Mouse (Mus musculus): Measurements from ENCODE around the gene Kdm2b. TPM values are rescaled to one million over a fixed set of nuclear protein-coding genes. Genes with fewer than 3 reads are reported as not detected.

The Kdm2b gene
- polyA plus RNA-seq, 1 experiment = 10.1 TPM

DNA sequence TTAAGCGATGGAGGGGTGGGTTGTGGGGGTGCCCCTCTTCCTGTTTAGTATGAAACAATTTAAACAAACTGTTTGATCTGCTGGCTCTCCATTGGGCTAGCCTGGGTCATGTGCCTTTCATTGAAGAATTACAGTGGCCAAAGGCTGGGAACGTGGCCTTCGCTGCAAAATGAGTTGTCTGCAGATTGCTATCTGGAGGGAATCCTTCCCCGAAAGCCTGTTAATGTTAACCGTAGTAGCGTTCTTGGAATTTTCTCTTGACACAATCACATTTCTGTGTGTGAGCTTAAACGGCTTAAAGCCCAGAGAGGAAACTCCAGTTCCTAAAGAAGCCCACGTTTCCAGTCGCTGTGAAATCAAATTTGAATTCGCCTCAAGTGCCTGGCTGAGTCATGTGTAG is 156.6 kb downstream of the Kdm2b start:
- H3K36me3 ChIP-seq (ENCODE audit: control insufficient read depth, insufficient read depth) = no peaks in the 10 kb centered on the region
- no peaks in the 10 kb centered on the region for H3K79me2 ChIP-seq (ENCODE audit: control insufficient read depth, insufficient read depth)
- TF ChIP-seq USF1 (IDR thresholded peaks at IDR 0.05; ENCODE audit: low read depth) (no peak), MYOG (IDR thresholded peaks at IDR 0.05; ENCODE audit: control insufficient read depth in 1 of 3, insufficient read depth in 1 of 3, insufficient read length in 2 of 3, low read depth in 2 of 3) (no peak), TCF3 (IDR thresholded peaks at IDR 0.05; ENCODE audit: insufficient read length, low read depth) (no peak), CEBPB (IDR thresholded peaks at IDR 0.05; ENCODE audit: insufficient read depth, poor library complexity, severe bottlenecking) (no peak), REST (IDR thresholded peaks at IDR 0.05; ENCODE audit: insufficient read depth, insufficient read length) (no peak), SRF (IDR thresholded peaks at IDR 0.05; ENCODE audit: control insufficient read depth, insufficient read length, low read depth) (no peak), E2F4 (IDR thresholded peaks at IDR 0.05; ENCODE audit: insufficient read depth) (no peak), MYOD1 (IDR thresholded peaks at IDR 0.05; ENCODE audit: control insufficient read depth in 1 of 3, insufficient read length in 2 of 3, low read depth in 2 of 3) (no peak), TCF12 (IDR thresholded peaks at IDR 0.05; ENCODE audit: insufficient read depth, poor library complexity, severe bottlenecking) (no peak), POLR2A (IDR thresholded peaks at IDR 0.05; ENCODE audit: insufficient read length, low read depth) (no peak), MAX (IDR thresholded peaks at IDR 0.05; ENCODE audit: low read depth) (no peak), POLR2AphosphoS2 (IDR thresholded peaks at IDR 0.05; ENCODE audit: insufficient read length, low read depth) (no peak)
- no peaks in the 10 kb centered on the region for H3K27me3 ChIP-seq (ENCODE audit: control insufficient read depth, insufficient read depth, insufficient read length)
- no peak overlapping the region for H3K4me2 ChIP-seq (ENCODE audit: low read depth)
- H3K4me3 ChIP-seq = no peak overlapping the region
- no peak overlapping the region for H3ac ChIP-seq (ENCODE audit: control insufficient read depth, insufficient read length)

GRCm38 (mm10) chr5:122832536-122832935 is 157.1 kb downstream of the Kdm2b start:
- H3K79me2 ChIP-seq (ENCODE audit: control insufficient read depth, insufficient read depth) = no peaks in the 10 kb centered on the region
- TF ChIP-seq TCF3 (IDR thresholded peaks at IDR 0.05; ENCODE audit: insufficient read length, low read depth) (no peak), MYOD1 (IDR thresholded peaks at IDR 0.05; ENCODE audit: control insufficient read depth in 1 of 3, insufficient read length in 2 of 3, low read depth in 2 of 3) (no peak), POLR2A (IDR thresholded peaks at IDR 0.05; ENCODE audit: insufficient read length, low read depth) (no peak), TCF12 (IDR thresholded peaks at IDR 0.05; ENCODE audit: insufficient read depth, poor library complexity, severe bottlenecking) (no peak), SRF (IDR thresholded peaks at IDR 0.05; ENCODE audit: control insufficient read depth, insufficient read length, low read depth) (no peak), MYOG (IDR thresholded peaks at IDR 0.05; ENCODE audit: control insufficient read depth in 1 of 3, insufficient read depth in 1 of 3, insufficient read length in 2 of 3, low read depth in 2 of 3) (no peak), CEBPB (IDR thresholded peaks at IDR 0.05; ENCODE audit: insufficient read depth, poor library complexity, severe bottlenecking) (no peak), POLR2AphosphoS2 (IDR thresholded peaks at IDR 0.05; ENCODE audit: insufficient read length, low read depth) (no peak), USF1 (IDR thresholded peaks at IDR 0.05; ENCODE audit: low read depth) (no peak), REST (IDR thresholded peaks at IDR 0.05; ENCODE audit: insufficient read depth, insufficient read length) (no peak), MAX (IDR thresholded peaks at IDR 0.05; ENCODE audit: low read depth) (no peak), E2F4 (IDR thresholded peaks at IDR 0.05; ENCODE audit: insufficient read depth) (no peak)
- no peak overlapping the region for H3K4me3 ChIP-seq
- H3K36me3 ChIP-seq (ENCODE audit: control insufficient read depth, insufficient read depth) = no peaks in the 10 kb centered on the region
- no peak overlapping the region for H3ac ChIP-seq (ENCODE audit: control insufficient read depth, insufficient read length)
- H3K27me3 ChIP-seq (ENCODE audit: control insufficient read depth, insufficient read depth, insufficient read length) = no peaks in the 10 kb centered on the region
- H3K4me2 ChIP-seq (ENCODE audit: low read depth) = no peak overlapping the region

GRCm38 (mm10) chr5:122825099-122825498 is 164.5 kb downstream of the Kdm2b start:
- TF ChIP-seq POLR2A (IDR thresholded peaks at IDR 0.05; ENCODE audit: insufficient read length, low read depth) (no peak), POLR2AphosphoS2 (IDR thresholded peaks at IDR 0.05; ENCODE audit: insufficient read length, low read depth) (no peak), MYOD1 (IDR thresholded peaks at IDR 0.05; ENCODE audit: control insufficient read depth in 1 of 3, insufficient read length in 2 of 3, low read depth in 2 of 3) (no peak), E2F4 (IDR thresholded peaks at IDR 0.05; ENCODE audit: insufficient read depth) (no peak), USF1 (IDR thresholded peaks at IDR 0.05; ENCODE audit: low read depth) (no peak)
- no peaks in the 10 kb centered on the region for H3K27me3 ChIP-seq (ENCODE audit: control insufficient read depth, insufficient read depth, insufficient read length)
- no peak overlapping the region for H3K4me3 ChIP-seq
- peaks cover 5% of the 10 kb centered on the region for H3K79me2 ChIP-seq (ENCODE audit: control insufficient read depth, insufficient read depth)
- H3ac ChIP-seq (ENCODE audit: control insufficient read depth, insufficient read length) = no peak overlapping the region
- H3K4me2 ChIP-seq (ENCODE audit: low read depth) = no peak overlapping the region
- H3K36me3 ChIP-seq (ENCODE audit: control insufficient read depth, insufficient read depth) = no peaks in the 10 kb centered on the region

GRCm38 (mm10) chr5:122824450-122824849 is 165.2 kb downstream of the Kdm2b start:
- H3K4me2 ChIP-seq (ENCODE audit: low read depth) = no peak overlapping the region
- no peak for TF ChIP-seq MYOG (IDR thresholded peaks at IDR 0.05; ENCODE audit: control insufficient read depth in 1 of 3, insufficient read depth in 1 of 3, insufficient read length in 2 of 3, low read depth in 2 of 3)
- no peak for TF ChIP-seq CEBPB (IDR thresholded peaks at IDR 0.05; ENCODE audit: insufficient read depth, poor library complexity, severe bottlenecking)
- TF ChIP-seq TCF12 (IDR thresholded peaks at IDR 0.05; ENCODE audit: insufficient read depth, poor library complexity, severe bottlenecking) = no peak
- no peak for TF ChIP-seq REST (IDR thresholded peaks at IDR 0.05; ENCODE audit: insufficient read depth, insufficient read length)
- TF ChIP-seq USF1 (IDR thresholded peaks at IDR 0.05; ENCODE audit: low read depth) = no peak
- no peak for TF ChIP-seq E2F4 (IDR thresholded peaks at IDR 0.05; ENCODE audit: insufficient read depth)
- no peak for TF ChIP-seq POLR2A (IDR thresholded peaks at IDR 0.05; ENCODE audit: insufficient read length, low read depth)
- no peak for TF ChIP-seq MAX (IDR thresholded peaks at IDR 0.05; ENCODE audit: low read depth)
- no peak for TF ChIP-seq SRF (IDR thresholded peaks at IDR 0.05; ENCODE audit: control insufficient read depth, insufficient read length, low read depth)
- TF ChIP-seq POLR2AphosphoS2 (IDR thresholded peaks at IDR 0.05; ENCODE audit: insufficient read length, low read depth) = no peak
- TF ChIP-seq TCF3 (IDR thresholded peaks at IDR 0.05; ENCODE audit: insufficient read length, low read depth) = no peak
- H3K27me3 ChIP-seq (ENCODE audit: control insufficient read depth, insufficient read depth, insufficient read length) = no peaks in the 10 kb centered on the region
- H3ac ChIP-seq (ENCODE audit: control insufficient read depth, insufficient read length) = no peak overlapping the region
- H3K79me2 ChIP-seq (ENCODE audit: control insufficient read depth, insufficient read depth) = peaks cover 11% of the 10 kb centered on the region
- H3K36me3 ChIP-seq (ENCODE audit: control insufficient read depth, insufficient read depth) = no peaks in the 10 kb centered on the region
- H3K4me3 ChIP-seq = no peak overlapping the region

- TF ChIP-seq CEBPB (IDR thresholded peaks at IDR 0.05; ENCODE audit: insufficient read depth, poor library complexity, severe bottlenecking) (no peak), MYOD1 (IDR thresholded peaks at IDR 0.05; ENCODE audit: control insufficient read depth in 1 of 3, insufficient read length in 2 of 3, low read depth in 2 of 3) (no peak)
- no peak overlapping the region for H3K4me2 ChIP-seq (ENCODE audit: low read depth)
Observed at GRCm38 (mm10) chr5:122823976-122824375, 165.6 kb downstream of the Kdm2b start.

More at GRCm38 (mm10) chr5:122823976-122824375, 165.6 kb downstream of the Kdm2b start:
- H3K4me3 ChIP-seq = no peak overlapping the region
- H3K36me3 ChIP-seq (ENCODE audit: control insufficient read depth, insufficient read depth) = peaks cover 2% of the 10 kb centered on the region
- no peaks in the 10 kb centered on the region for H3K27me3 ChIP-seq (ENCODE audit: control insufficient read depth, insufficient read depth, insufficient read length)
- peaks cover 15% of the 10 kb centered on the region for H3K79me2 ChIP-seq (ENCODE audit: control insufficient read depth, insufficient read depth)
- no peak overlapping the region for H3ac ChIP-seq (ENCODE audit: control insufficient read depth, insufficient read length)
